Mouse (Mus musculus) testis, adult 2 months (tissue): ENCODE data around the gene Hnrnpa3.

Source experiments
- CTCF ChIP-seq: fragments of 200-500 bp; IDR thresholded peaks from 2 replicates; pipeline ENCODE4 v1.5.1; 2012; ENCODE audit warnings: low read depth, mild to moderate bottlenecking, inconsistent platforms, low read length, moderate library complexity; ENCODE audit not compliant: control insufficient read depth, insufficient read depth, insufficient replicate concordance
- POLR2A ChIP-seq: fragments of 200-500 bp; IDR thresholded peaks from 2 replicates; pipeline ENCODE4 v1.6.1; 2012; ENCODE audit warnings: low read depth, mild to moderate bottlenecking, inconsistent platforms, low read length, moderate library complexity; ENCODE audit not compliant: control insufficient read depth

DNA sequence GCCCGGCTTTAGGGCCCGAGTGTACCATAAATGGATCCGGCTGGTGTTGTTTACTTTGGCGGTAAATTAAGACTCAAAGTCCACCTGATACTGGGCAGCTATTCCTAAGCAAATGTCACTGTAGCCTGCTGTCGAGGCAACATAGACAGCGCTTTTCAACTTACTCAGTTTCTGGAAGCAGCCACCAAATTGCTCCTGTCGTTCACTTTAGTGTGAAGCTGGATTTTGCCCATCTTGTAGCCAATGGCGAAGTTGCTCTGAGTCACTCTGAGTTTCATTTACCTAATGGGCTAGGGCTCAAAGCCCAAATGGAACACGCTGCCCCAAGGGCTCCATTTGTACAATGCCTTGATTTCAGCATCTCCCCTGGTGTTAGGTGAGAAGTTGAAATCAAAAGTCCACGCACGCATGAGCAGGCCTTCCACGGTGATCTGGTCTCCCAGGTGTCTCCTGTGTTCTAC lies 26.3 kb upstream of the Hnrnpa3 start:
- TF ChIP-seq CTCF (no peak), POLR2A (no peak)
